Comparison of ENCODE assay signal across 31 mouse cellular contexts in genomic region chr3:102880529-102880928, GRCm38 (mm10). TPM values are rescaled to one million over a fixed set of nuclear protein-coding genes. Genes with fewer than 3 reads are reported as not detected.
"Had no signal": no experiment of that assay in that cellular context is flagged by ENCODE, and none has a peak within 500 bp of the region (broad histone marks: within the 10 kb centered on the region; RNA-seq: fewer than 3 reads in every experiment).

No protein-coding gene starts in this region.

- H3K27ac ChIP-seq: kidney, embryonic 15.5 days; left cerebral cortex, adult 2 months; liver, embryonic 13.5 days; midbrain, embryonic 10.5 days; midbrain, embryonic 13.5 days; neural tube, embryonic 13.5 days; stomach, embryonic 15.5 days had no signal

- H3K4me2 ChIP-seq: kidney, embryonic 15.5 days; liver, embryonic 13.5 days; midbrain, embryonic 13.5 days; neural tube, embryonic 13.5 days; stomach, embryonic 15.5 days had no signal

- ATAC-seq: lung, postnatal 0 days; midbrain, embryonic 13.5 days; midbrain, embryonic 16.5 days had no signal

- H3K27me3 ChIP-seq: kidney, embryonic 15.5 days; liver, embryonic 13.5 days; megakaryocyte, embryonic 14.5 days; midbrain, embryonic 13.5 days; neural tube, embryonic 13.5 days; stomach, embryonic 15.5 days had no signal

- H3K36me3 ChIP-seq: kidney, embryonic 15.5 days; liver, embryonic 13.5 days; midbrain, embryonic 10.5 days; midbrain, embryonic 13.5 days; neural tube, embryonic 13.5 days; stomach, embryonic 15.5 days had no signal

- H3K4me1 ChIP-seq: kidney, embryonic 15.5 days; liver, embryonic 13.5 days; megakaryocyte, embryonic 14.5 days; midbrain, embryonic 10.5 days; midbrain, embryonic 13.5 days; neural tube, embryonic 13.5 days; stomach, embryonic 15.5 days had no signal

- H3K9ac ChIP-seq: kidney, embryonic 15.5 days; liver, embryonic 13.5 days; midbrain, embryonic 13.5 days; neural tube, embryonic 13.5 days; stomach, embryonic 15.5 days had no signal

- DNase-seq: kidney, adult 11 months; kidney, adult 8-10 months; kidney, postnatal 10 days; kidney, postnatal 36 days; layer of hippocampus, postnatal 36 days; liver, embryonic 13.5 days; lung, adult 2 months; right cerebral cortex, postnatal 25 days; spleen, adult 18-20 months; thymus, postnatal 25 days had no signal

- H3K9me3 ChIP-seq: kidney, embryonic 15.5 days; liver, embryonic 13.5 days; megakaryocyte, embryonic 14.5 days; midbrain, embryonic 10.5 days; midbrain, embryonic 13.5 days; neural tube, embryonic 13.5 days; stomach, embryonic 15.5 days had no signal

- H3K4me3 ChIP-seq: kidney, embryonic 15.5 days; left cerebral cortex, adult 2 months; liver, embryonic 13.5 days; megakaryocyte, embryonic 14.5 days; midbrain, embryonic 10.5 days; midbrain, embryonic 13.5 days; myocyte; neural tube, embryonic 13.5 days; stomach, embryonic 15.5 days had no signal

RNA-seq across cellular contexts. Expression of gene Sycp1, which starts 55.4 kb away (rescaled TPM):
- total RNA-seq: layer of hippocampus, adult 8-10 months; layer of hippocampus, postnatal 10 days; layer of hippocampus, postnatal 36 days; left cerebral cortex, adult 2 months; left cerebral cortex, postnatal 10 days; left cerebral cortex, postnatal 36 days; liver, adult 2 months; monocyte, adult 5-6 weeks; neutrophil, adult 5-6 weeks had no signal
- polyA plus RNA-seq: kidney, embryonic 15.5 days; limb, embryonic 11.5 days; limb, embryonic 14.5 days; liver, adult 2 months; liver, embryonic 16.5 days; lung, adult 2 months; lung, postnatal 0 days; midbrain, embryonic 10.5 days; midbrain, embryonic 13.5 days; midbrain, embryonic 16.5 days; neural tube, embryonic 13.5 days; stomach, embryonic 15.5 days; thymus, postnatal 0 days had no signal
